8 mouse cellular contexts compared by ENCODE assay signal in genomic region chr13:34332762-34333161, GRCm38 (mm10). TPM values are rescaled to one million over a fixed set of nuclear protein-coding genes. Genes with fewer than 3 reads are reported as not detected.
DNase-seq lines count a peak whose midpoint lies in the region; ATAC-seq and TF ChIP-seq lines count a peak whose summit lies in the region.

No protein-coding gene starts in this region.

- TF ChIP-seq CTCF in cerebellum, adult 2 months (IDR thresholded peaks at IDR 0.05; ENCODE audit: borderline replicate concordance, insufficient read depth, low read depth, low read length): no peak

- no peaks in the 10 kb centered on the region for H3K79me2 ChIP-seq in myocyte (ENCODE audit: control insufficient read depth, insufficient read depth)

- no peak overlapping the region for H3K4me3 ChIP-seq in cerebellum, adult 2 months (replicated peaks; ENCODE audit: insufficient read depth, low read depth, low read length)
- no peak overlapping the region for H3K4me3 ChIP-seq in hindbrain, embryonic 14.5 days (replicated peaks; ENCODE audit: low read length)
- H3K4me3 ChIP-seq in myocyte: no peak overlapping the region

- no peak for TF ChIP-seq POLR2A in cerebellum, adult 2 months (IDR thresholded peaks at IDR 0.05; ENCODE audit: borderline replicate concordance, insufficient read depth, low read length)
- TF ChIP-seq POLR2A in myocyte (IDR thresholded peaks at IDR 0.05; ENCODE audit: insufficient read length, low read depth): no peak

- no peak overlapping the region for H3K9ac ChIP-seq in hindbrain, embryonic 14.5 days

- H3ac ChIP-seq in myocyte (ENCODE audit: control insufficient read depth, insufficient read length): no peak overlapping the region

- no peaks in the 10 kb centered on the region for H3K9me3 ChIP-seq in hindbrain, embryonic 14.5 days (ENCODE audit: control insufficient read depth, low read length)

- peak overlapping the region; percentile 18; the same call in 1 of the 2 replicates for H3K27ac ChIP-seq in cerebellum, adult 2 months (ENCODE audit: insufficient read depth, low read length)
- H3K27ac ChIP-seq in hindbrain, embryonic 14.5 days: no peak overlapping the region

- H3K4me1 ChIP-seq in cerebellum, adult 2 months (ENCODE audit: control insufficient read depth, insufficient read depth, low read length): peaks cover 10% of the 10 kb centered on the region; the same call in 1 of the 2 replicates
- no peaks in the 10 kb centered on the region for H3K4me1 ChIP-seq in hindbrain, embryonic 14.5 days (replicated peaks; ENCODE audit: control insufficient read depth, insufficient read depth, low read length)

- 43% methylated on average over 7 of the region's 7 CpGs for WGBS in cerebellum, adult 2 months
- 45% methylated on average over 7 of the region's 7 CpGs for WGBS in hindbrain, embryonic 14.5 days

- no peak for DNase-seq in cerebellum, adult 2 months
- no peak for DNase-seq in cerebellum, postnatal 10 days
- DNase-seq in spleen, adult 12 weeks (ENCODE audit: low spot score): peak; percentile 66
- DNase-seq in spleen, adult 18-20 months: no peak
- DNase-seq in hindbrain, embryonic 14.5 days (ENCODE audit: low spot score): no peak
- DNase-seq in kidney, adult 11 months: no peak

- 0 out of 2 replicates have a peak, but pooled peaks have one; percentile 21 for ATAC-seq in hindbrain, embryonic 14.5 days (ENCODE audit: low FRiP score)
- ATAC-seq in activated CD4-positive, CD25-positive, alpha-beta regulatory T cell, adult 4 months: no peak

- no peaks in the 10 kb centered on the region for H3K27me3 ChIP-seq in cerebellum, adult 2 months (ENCODE audit: control insufficient read depth, insufficient read depth, low read length)
- no peaks in the 10 kb centered on the region for H3K27me3 ChIP-seq in hindbrain, embryonic 14.5 days (ENCODE audit: control insufficient read depth, insufficient read depth, low read length)
- H3K27me3 ChIP-seq in myocyte (ENCODE audit: control insufficient read depth, insufficient read depth, insufficient read length): no peaks in the 10 kb centered on the region

- no peaks in the 10 kb centered on the region for H3K36me3 ChIP-seq in hindbrain, embryonic 14.5 days (replicated peaks; ENCODE audit: control insufficient read depth, insufficient read depth)
- no peaks in the 10 kb centered on the region for H3K36me3 ChIP-seq in myocyte (ENCODE audit: control insufficient read depth, insufficient read depth)

- no peak overlapping the region for H3K4me2 ChIP-seq in hindbrain, embryonic 14.5 days (replicated peaks)
- peak overlapping the region; percentile 71 for H3K4me2 ChIP-seq in myocyte (ENCODE audit: low read depth)

TF ChIP-seq in myocyte, 11 proteins besides CTCF, POLR2A, EP300 and RAD21:
- no peak for TF ChIP-seq E2F4 (IDR thresholded peaks at IDR 0.05; ENCODE audit: insufficient read depth)
- TF ChIP-seq POLR2AphosphoS2 (IDR thresholded peaks at IDR 0.05; ENCODE audit: insufficient read length, low read depth): no peak
- TF ChIP-seq MYOD1 (IDR thresholded peaks at IDR 0.05; ENCODE audit: control insufficient read depth in 1 of 3, insufficient read length in 2 of 3, low read depth in 2 of 3): no peak
- TF ChIP-seq TCF12 (IDR thresholded peaks at IDR 0.05; ENCODE audit: insufficient read depth, poor library complexity, severe bottlenecking): no peak
- no peak for TF ChIP-seq SRF (IDR thresholded peaks at IDR 0.05; ENCODE audit: control insufficient read depth, insufficient read length, low read depth)
- TF ChIP-seq TCF3 (IDR thresholded peaks at IDR 0.05; ENCODE audit: insufficient read length, low read depth): no peak
- no peak for TF ChIP-seq CEBPB (IDR thresholded peaks at IDR 0.05; ENCODE audit: insufficient read depth, poor library complexity, severe bottlenecking)
- TF ChIP-seq USF1 (IDR thresholded peaks at IDR 0.05; ENCODE audit: low read depth): no peak
- TF ChIP-seq REST (IDR thresholded peaks at IDR 0.05; ENCODE audit: insufficient read depth, insufficient read length): no peak
- TF ChIP-seq MYOG (IDR thresholded peaks at IDR 0.05; ENCODE audit: control insufficient read depth in 1 of 3, insufficient read depth in 1 of 3, insufficient read length in 2 of 3, low read depth in 2 of 3): no peak
- TF ChIP-seq MAX (IDR thresholded peaks at IDR 0.05; ENCODE audit: low read depth): no peak

RNA-seq across cellular contexts. Expression of gene Slc22a23, which starts 12.2 kb away (rescaled TPM):
- 43.9 and 44.9 TPM in 2 replicates for polyA plus RNA-seq in cerebellum, adult 2 months (2012; rRNA removed)
- polyA plus RNA-seq in hindbrain, embryonic 14.5 days (2014; fragmentation: Nextera tagmentation; extraction: Ambion mirVana): 27.0 and 28.5 TPM in 2 replicates
- polyA plus RNA-seq in myocyte (2012; fragmentation: generic; extraction: Trizol): 8.5 TPM
- under 1 TPM; 0.17 to 0.23 TPM for polyA plus RNA-seq in activated CD4-positive, CD25-positive, alpha-beta regulatory T cell, adult 4 months (2017; shearing (Covaris generic))
